Mouse (Mus musculus): ENCODE measurements around the gene Afap1l2. TPM values are rescaled to one million over a fixed set of nuclear protein-coding genes. Genes with fewer than 3 reads are reported as not detected.
A peak's percentile ranks its signal among the peaks of the same experiment; 100 is the strongest.

The Afap1l2 gene
- polyA plus RNA-seq, 1 experiment from 2014 or later: 5.5 TPM

GRCm38 (mm10) chr19:57014808-57015207 is 6.8 kb upstream of the Afap1l2 start:
- Histone ChIP-seq H3K9ac (replicated peaks; ENCODE audit: low read length) (no peak overlapping the region), H3K4me1 (ENCODE audit: control insufficient read depth, insufficient read depth, low read length) (peaks cover 3% of the 10 kb centered on the region), H3K9me3 (replicated peaks; ENCODE audit: control insufficient read depth, low read length) (no peaks in the 10 kb centered on the region), H3K4me2 (ENCODE audit: low read depth, low read length) (no peak overlapping the region), H3K4me3 (ENCODE audit: low read depth, low read length) (no peak overlapping the region), H3K27ac (replicated peaks; ENCODE audit: low read depth, low read length) (no peak overlapping the region), H3K36me3 (replicated peaks; ENCODE audit: control insufficient read depth, insufficient read depth, low read depth, low read length) (no peaks in the 10 kb centered on the region), H3K27me3 (ENCODE audit: control insufficient read depth, insufficient read depth, low read length) (no peaks in the 10 kb centered on the region)
- DNase-seq (ENCODE audit: low spot score) (no peak), ATAC-seq (replicated peaks; ENCODE audit: insufficient number of reproducible peaks, low FRiP score, low TSS enrichment, low read depth) (no peak)
- WGBS: 96% methylated on average over 3 of the region's 3 CpGs

- Histone ChIP-seq H3K36me3 (replicated peaks; ENCODE audit: control insufficient read depth, insufficient read depth, low read depth, low read length) (no peaks in the 10 kb centered on the region), H3K27me3 (ENCODE audit: control insufficient read depth, insufficient read depth, low read length) (0 out of 2 replicates have a peak, but pooled peaks cover 2% of the 10 kb centered on the region), H3K4me3 (ENCODE audit: low read depth, low read length) (no peak overlapping the region), H3K4me1 (ENCODE audit: control insufficient read depth, insufficient read depth, low read length) (peaks cover 3% of the 10 kb centered on the region), H3K9me3 (replicated peaks; ENCODE audit: control insufficient read depth, low read length) (no peaks in the 10 kb centered on the region), H3K9ac (replicated peaks; ENCODE audit: low read length) (no peak overlapping the region), H3K4me2 (ENCODE audit: low read depth, low read length) (no peak overlapping the region), H3K27ac (replicated peaks; ENCODE audit: low read depth, low read length) (no peak overlapping the region)
- DNase-seq (ENCODE audit: low spot score) (no peak), ATAC-seq (replicated peaks; ENCODE audit: insufficient number of reproducible peaks, low FRiP score, low TSS enrichment, low read depth) (no peak)
- 39% methylated on average over 6 of the region's 6 CpGs for WGBS
Observed at GRCm38 (mm10) chr19:57013271-57013677, 5.2 kb upstream of the Afap1l2 start.

GRCm38 (mm10) chr19:57012068-57012467 is 4.0 kb upstream of the Afap1l2 start:
- Histone ChIP-seq H3K9me3 (replicated peaks; ENCODE audit: control insufficient read depth, low read length) (no peaks in the 10 kb centered on the region), H3K27me3 (ENCODE audit: control insufficient read depth, insufficient read depth, low read length) (peaks cover 5% of the 10 kb centered on the region), H3K36me3 (replicated peaks; ENCODE audit: control insufficient read depth, insufficient read depth, low read depth, low read length) (no peaks in the 10 kb centered on the region), H3K4me3 (ENCODE audit: low read depth, low read length) (no peak overlapping the region), H3K4me1 (ENCODE audit: control insufficient read depth, insufficient read depth, low read length) (peaks cover 3% of the 10 kb centered on the region), H3K27ac (replicated peaks; ENCODE audit: low read depth, low read length) (no peak overlapping the region), H3K9ac (replicated peaks; ENCODE audit: low read length) (no peak overlapping the region), H3K4me2 (ENCODE audit: low read depth, low read length) (no peak overlapping the region)
- 68% methylated on average over 3 of the region's 3 CpGs for WGBS
- no peak for DNase-seq (ENCODE audit: low spot score)
- ATAC-seq (replicated peaks; ENCODE audit: insufficient number of reproducible peaks, low FRiP score, low TSS enrichment, low read depth): no peak

GRCm38 (mm10) chr19:57010064-57010463 is 2.0 kb upstream of the Afap1l2 start:
- peaks cover 5% of the 10 kb centered on the region for H3K27me3 ChIP-seq (ENCODE audit: control insufficient read depth, insufficient read depth, low read length)

GRCm38 (mm10) chr19:57009653-57010052 is 1.6 kb upstream of the Afap1l2 start:
- H3K4me1 ChIP-seq (ENCODE audit: control insufficient read depth, insufficient read depth, low read length): no peaks in the 10 kb centered on the region; the same call in 1 of the 2 replicates
- ATAC-seq (replicated peaks; ENCODE audit: insufficient number of reproducible peaks, low FRiP score, low TSS enrichment, low read depth) (no peak), DNase-seq (ENCODE audit: low spot score) (no peak)
- no peak overlapping the region for H3K27ac ChIP-seq (replicated peaks; ENCODE audit: low read depth, low read length)
- H3K27me3 ChIP-seq (ENCODE audit: control insufficient read depth, insufficient read depth, low read length): peaks cover 5% of the 10 kb centered on the region
- 39% methylated on average over 4 of the region's 4 CpGs for WGBS
- H3K9me3 ChIP-seq (replicated peaks; ENCODE audit: control insufficient read depth, low read length): no peaks in the 10 kb centered on the region
- H3K4me2 ChIP-seq (ENCODE audit: low read depth, low read length): no peak overlapping the region
- H3K36me3 ChIP-seq (replicated peaks; ENCODE audit: control insufficient read depth, insufficient read depth, low read depth, low read length): no peaks in the 10 kb centered on the region
- H3K9ac ChIP-seq (replicated peaks; ENCODE audit: low read length): no peak overlapping the region
- H3K4me3 ChIP-seq (ENCODE audit: low read depth, low read length): no peak overlapping the region

More at GRCm38 (mm10) chr19:57010064-57010463, 2.0 kb upstream of the Afap1l2 start:
- Histone ChIP-seq H3K9me3 (replicated peaks; ENCODE audit: control insufficient read depth, low read length) (no peaks in the 10 kb centered on the region), H3K4me1 (ENCODE audit: control insufficient read depth, insufficient read depth, low read length) (no peaks in the 10 kb centered on the region; the same call in 1 of the 2 replicates), H3K9ac (replicated peaks; ENCODE audit: low read length) (no peak overlapping the region), H3K36me3 (replicated peaks; ENCODE audit: control insufficient read depth, insufficient read depth, low read depth, low read length) (no peaks in the 10 kb centered on the region), H3K27ac (replicated peaks; ENCODE audit: low read depth, low read length) (no peak overlapping the region), H3K4me2 (ENCODE audit: low read depth, low read length) (no peak overlapping the region), H3K4me3 (ENCODE audit: low read depth, low read length) (no peak overlapping the region)
- DNase-seq (ENCODE audit: low spot score) (no peak), ATAC-seq (replicated peaks; ENCODE audit: insufficient number of reproducible peaks, low FRiP score, low TSS enrichment, low read depth) (no peak)
- WGBS: 23% methylated on average over 4 of the region's 4 CpGs

GRCm38 (mm10) chr19:57007291-57007690 is 737 bp downstream of the Afap1l2 start:
- Histone ChIP-seq H3K4me1 (ENCODE audit: control insufficient read depth, insufficient read depth, low read length) (no peaks in the 10 kb centered on the region; the same call in 1 of the 2 replicates), H3K9me3 (replicated peaks; ENCODE audit: control insufficient read depth, low read length) (no peaks in the 10 kb centered on the region), H3K4me3 (ENCODE audit: low read depth, low read length) (peak overlapping the region; percentile 50), H3K4me2 (ENCODE audit: low read depth, low read length) (peak overlapping the region; percentile 97; the same call in 1 of the 2 replicates), H3K27ac (replicated peaks; ENCODE audit: low read depth, low read length) (no peak overlapping the region), H3K9ac (replicated peaks; ENCODE audit: low read length) (no peak overlapping the region), H3K27me3 (ENCODE audit: control insufficient read depth, insufficient read depth, low read length) (peaks cover 5% of the 10 kb centered on the region), H3K36me3 (replicated peaks; ENCODE audit: control insufficient read depth, insufficient read depth, low read depth, low read length) (no peaks in the 10 kb centered on the region)
- DNase-seq (ENCODE audit: low spot score) (no peak), ATAC-seq (replicated peaks; ENCODE audit: insufficient number of reproducible peaks, low FRiP score, low TSS enrichment, low read depth) (no peak)
- WGBS: 65% methylated on average over 16 of the region's 16 CpGs

GRCm38 (mm10) chr19:57006841-57007240 is 1.2 kb downstream of the Afap1l2 start:
- Histone ChIP-seq H3K4me3 (ENCODE audit: low read depth, low read length) (no peak overlapping the region), H3K9ac (replicated peaks; ENCODE audit: low read length) (no peak overlapping the region), H3K36me3 (replicated peaks; ENCODE audit: control insufficient read depth, insufficient read depth, low read depth, low read length) (no peaks in the 10 kb centered on the region), H3K4me1 (ENCODE audit: control insufficient read depth, insufficient read depth, low read length) (peaks cover 2% of the 10 kb centered on the region), H3K4me2 (ENCODE audit: low read depth, low read length) (no peak overlapping the region), H3K27ac (replicated peaks; ENCODE audit: low read depth, low read length) (no peak overlapping the region), H3K9me3 (replicated peaks; ENCODE audit: control insufficient read depth, low read length) (no peaks in the 10 kb centered on the region), H3K27me3 (ENCODE audit: control insufficient read depth, insufficient read depth, low read length) (peaks cover 5% of the 10 kb centered on the region)
- DNase-seq (ENCODE audit: low spot score): no peak
- no peak for ATAC-seq (replicated peaks; ENCODE audit: insufficient number of reproducible peaks, low FRiP score, low TSS enrichment, low read depth)
- WGBS: 59% methylated on average over 13 of the region's 13 CpGs

GRCm38 (mm10) chr19:57005062-57005461 is 3.0 kb downstream of the Afap1l2 start:
- DNase-seq (ENCODE audit: low spot score) (no peak), ATAC-seq (replicated peaks; ENCODE audit: insufficient number of reproducible peaks, low FRiP score, low TSS enrichment, low read depth) (no peak)
- Histone ChIP-seq H3K9me3 (replicated peaks; ENCODE audit: control insufficient read depth, low read length) (no peaks in the 10 kb centered on the region), H3K9ac (replicated peaks; ENCODE audit: low read length) (no peak overlapping the region), H3K36me3 (replicated peaks; ENCODE audit: control insufficient read depth, insufficient read depth, low read depth, low read length) (no peaks in the 10 kb centered on the region), H3K27ac (replicated peaks; ENCODE audit: low read depth, low read length) (no peak overlapping the region), H3K4me1 (ENCODE audit: control insufficient read depth, insufficient read depth, low read length) (peaks cover 2% of the 10 kb centered on the region), H3K4me3 (ENCODE audit: low read depth, low read length) (no peak overlapping the region), H3K27me3 (ENCODE audit: control insufficient read depth, insufficient read depth, low read length) (peaks cover 5% of the 10 kb centered on the region), H3K4me2 (ENCODE audit: low read depth, low read length) (no peak overlapping the region)
- WGBS: 93% methylated on average over 4 of the region's 4 CpGs
